Mouse (Mus musculus) liver (tissue): ENCODE measurements around the gene Nfatc3.

Experiments used
- DNase-seq: peaks from one replicate; pipeline ENCODE4 v3.0.0-alpha.2; 2020; ENCODE audit warnings: mixed read lengths

Gene Nfatc3

GRCm38 (mm10) chr8:106127882-106128410, 69.3 kb downstream of the Nfatc3 start:
- DNase-seq = no peak

- no peak for DNase-seq
Measured at GRCm38 (mm10) chr8:106129232-106129930, 70.7 kb downstream of the Nfatc3 start.

- no peak for DNase-seq
Measured at GRCm38 (mm10) chr8:106129997-106130396, 71.4 kb downstream of the Nfatc3 start.

GRCm38 (mm10) chr8:106130505-106130904, 71.9 kb downstream of the Nfatc3 start:
- DNase-seq = no peak

GRCm38 (mm10) chr8:106131021-106131420, 72.4 kb downstream of the Nfatc3 start:
- no peak for DNase-seq

GRCm38 (mm10) chr8:106131488-106132222, 73.0 kb downstream of the Nfatc3 start:
- DNase-seq = no peak

- no peak for DNase-seq
Measured at GRCm38 (mm10) chr8:106132356-106132755, 73.7 kb downstream of the Nfatc3 start.

GRCm38 (mm10) chr8:106133526-106133925, 74.9 kb downstream of the Nfatc3 start:
- DNase-seq = no peak

- DNase-seq = no peak
Measured at GRCm38 (mm10) chr8:106133946-106134345, 75.3 kb downstream of the Nfatc3 start.

- DNase-seq = peak; percentile 52
Measured at GRCm38 (mm10) chr8:106134751-106135571, 76.3 kb downstream of the Nfatc3 start.

GRCm38 (mm10) chr8:106135672-106136071, 77.0 kb downstream of the Nfatc3 start:
- DNase-seq = no peak

GRCm38 (mm10) chr8:106136156-106137130, 77.8 kb downstream of the Nfatc3 start, which contains the start of gene Esrp2:
TSS of gene Esrp2 (minus strand) at chr8:106136974.
- DNase-seq = peak; percentile 76

- DNase-seq = no peak
Measured at GRCm38 (mm10) chr8:106137218-106137905, 78.7 kb downstream of the Nfatc3 start.

- peak; percentile 70 for DNase-seq
Measured at GRCm38 (mm10) chr8:106137906-106138477, 79.4 kb downstream of the Nfatc3 start.

- DNase-seq = no peak
Measured at GRCm38 (mm10) chr8:106138616-106139015, 80.0 kb downstream of the Nfatc3 start.

- DNase-seq = no peak
Measured at GRCm38 (mm10) chr8:106140191-106140590, 81.6 kb downstream of the Nfatc3 start.

GRCm38 (mm10) chr8:106140769-106141168, 82.1 kb downstream of the Nfatc3 start:
- DNase-seq = peak; percentile 79

- no peak for DNase-seq
Measured at GRCm38 (mm10) chr8:106145331-106145730, 86.7 kb downstream of the Nfatc3 start.

GRCm38 (mm10) chr8:106146014-106146413, 87.4 kb downstream of the Nfatc3 start:
- no peak for DNase-seq

GRCm38 (mm10) chr8:106147868-106148565, 89.4 kb downstream of the Nfatc3 start:
- DNase-seq = no peak
